Mouse (Mus musculus) G1E (cell line): ENCODE data around the gene Vmn1r43. TPM values are rescaled to one million over a fixed set of nuclear protein-coding genes. Genes with fewer than 3 reads are reported as not detected.

Experiments used
- ATAC-seq: 2 replicates; pipeline ENCODE4 v1.8.0; 2016; ENCODE audit warnings: mild to moderate bottlenecking; ENCODE audit not compliant: insufficient number of reproducible peaks, poor library complexity, low FRiP score, severe bottlenecking; ENCODE audit errors: extremely low read depth
- DNase-seq: peaks from one replicate; pipeline ENCODE4 v3.0.0; 2012; ENCODE audit warnings: low spot score
- H3K27me3 ChIP-seq: 2 replicates; pipeline ENCODE4 v1.6.1; 2012; ENCODE audit warnings: mild to moderate bottlenecking, low read length, inconsistent platforms; ENCODE audit not compliant: insufficient read depth
- H3K36me3 ChIP-seq: replicated peaks from 2 replicates; pipeline ENCODE3; 2012; ENCODE audit warnings: mild to moderate bottlenecking, inconsistent platforms
- H3K4me1 ChIP-seq: 2 replicates; pipeline ENCODE4 v1.6.1; 2012; ENCODE audit warnings: low read depth, low read length, inconsistent platforms, mixed read lengths; ENCODE audit not compliant: insufficient read depth
- H3K4me3 ChIP-seq: 2 replicates; pipeline ENCODE4 v1.5.1; 2012; ENCODE audit warnings: low read depth, mild to moderate bottlenecking, inconsistent platforms, low read length, moderate library complexity, mixed read lengths
- H3K9me3 ChIP-seq: replicated peaks from 2 replicates; pipeline ENCODE4 v1.6.1; 2012; ENCODE audit warnings: inconsistent platforms
- CTCF ChIP-seq: IDR thresholded peaks from 2 replicates; pipeline ENCODE4 v1.5.1; 2012; ENCODE audit warnings: low read depth, low read length, inconsistent platforms, mixed read lengths
- GATA1 ChIP-seq: IDR thresholded peaks from 2 replicates; pipeline ENCODE4 v1.6.1; 2012; ENCODE audit warnings: borderline replicate concordance, low read length, inconsistent platforms, mixed read lengths
- GATA2 ChIP-seq: IDR thresholded peaks from 2 replicates; pipeline ENCODE4 v1.6.1; 2012; ENCODE audit warnings: low read depth, low read length, inconsistent platforms, borderline replicate concordance
- POLR2AphosphoS5 ChIP-seq: IDR thresholded peaks from 2 replicates; pipeline ENCODE4 v1.6.1; 2012; ENCODE audit warnings: low read depth, low read length, inconsistent platforms; ENCODE audit not compliant: insufficient replicate concordance
- TAL1 ChIP-seq: conservative IDR thresholded peaks from 2 replicates; pipeline ENCODE4 v1.6.1; 2012; ENCODE audit warnings: low read depth, low read length, inconsistent platforms, mixed read lengths
- polyA plus RNA-seq: library from polyadenylated mRNA; stranded (reverse); fragments of >175 nt; gene quantifications from 2 replicates; pipeline ENCODE4 v1.2.3, GENCODE M21; 2012
- total RNA-seq, 2 experiments: library from RNA; stranded (forward) in 1 of 2; stranded (reverse) in 1 of 2; fragments of 200-1000 nt in 1 of 2; fragments of >200 nt in 1 of 2; fragmentation: Nextera tagmentation in 1 of 2; gene quantifications; 2 replicates each; pipeline ENCODE4 v1.2.3; 2014 to 2017

Gene Vmn1r43
- total and polyA plus RNA-seq, 3 experiments: 0.05 TPM; not detected in 2

GRCm38 (mm10) chr6:89863792-89864191 is 12.4 kb downstream of the Vmn1r43 start:
- no peaks in the 10 kb centered on the region for H3K4me1 ChIP-seq
- no peaks in the 10 kb centered on the region for H3K36me3 ChIP-seq
- no peak for DNase-seq
- 0 out of 2 replicates have a peak, but pooled peaks cover 2% of the 10 kb centered on the region for H3K27me3 ChIP-seq
- no peak for ATAC-seq
- H3K4me3 ChIP-seq: no peak overlapping the region
- no peaks in the 10 kb centered on the region for H3K9me3 ChIP-seq
- TF ChIP-seq CTCF: no peak
- TF ChIP-seq GATA1: no peak
- TF ChIP-seq GATA2: no peak
- TF ChIP-seq POLR2AphosphoS5: no peak
- no peak for TF ChIP-seq TAL1

- DNase-seq (no peak), ATAC-seq (no peak)
- H3K36me3 ChIP-seq: no peaks in the 10 kb centered on the region
- TF ChIP-seq GATA1 (no peak), POLR2AphosphoS5 (no peak), GATA2 (no peak), CTCF (no peak), TAL1 (no peak)
- H3K27me3 ChIP-seq: 0 out of 2 replicates have a peak, but pooled peaks cover under 1% of the 10 kb centered on the region
- no peak overlapping the region for H3K4me3 ChIP-seq
- H3K4me1 ChIP-seq: no peaks in the 10 kb centered on the region
- no peaks in the 10 kb centered on the region for H3K9me3 ChIP-seq
Observed at GRCm38 (mm10) chr6:89859839-89860238, 16.4 kb downstream of the Vmn1r43 start.

- TF ChIP-seq GATA1: no peak
- Histone ChIP-seq H3K36me3 (no peaks in the 10 kb centered on the region), H3K27me3 (no peaks in the 10 kb centered on the region; the same call in 1 of the 2 replicates), H3K4me3 (no peak overlapping the region), H3K9me3 (no peaks in the 10 kb centered on the region), H3K4me1 (no peaks in the 10 kb centered on the region)
- no peak for DNase-seq
- ATAC-seq: no peak
Observed at GRCm38 (mm10) chr6:89857552-89857951, 18.7 kb downstream of the Vmn1r43 start.

Other genes starting within 250 kb of the Vmn1r43 start
- 2.3 and 3.9 TPM in 2 replicates for gene Txnrd3, start 232.4 kb downstream of the Vmn1r43 start, total RNA-seq (2014; fragmentation: Nextera tagmentation)
- 6.8 and 7.2 TPM in 2 replicates for gene Txnrd3, start 232.4 kb downstream of the Vmn1r43 start, total RNA-seq (2017)
- gene Txnrd3, start 232.4 kb downstream of the Vmn1r43 start, polyA plus RNA-seq: 4.1 and 5.7 TPM in 2 replicates
- gene Vmn1r40, start 168.9 kb downstream of the Vmn1r43 start, total RNA-seq (2014; fragmentation: Nextera tagmentation): not detected in 2 replicates
- gene Vmn1r40, start 168.9 kb downstream of the Vmn1r43 start, total RNA-seq (2017): 0.06 and 0.16 TPM in 2 replicates
- gene Vmn1r40, start 168.9 kb downstream of the Vmn1r43 start, polyA plus RNA-seq: not detected in 2 replicates
- not detected in 2 replicates for gene Vmn1r41, start 135.6 kb downstream of the Vmn1r43 start, total RNA-seq (2014; fragmentation: Nextera tagmentation)
- gene Vmn1r41, start 135.6 kb downstream of the Vmn1r43 start, total RNA-seq (2017): 0.16 and 0.58 TPM in 2 replicates
- not detected in 2 replicates for gene Vmn1r41, start 135.6 kb downstream of the Vmn1r43 start, polyA plus RNA-seq
- gene Vmn1r42, start within 50 bp of the Vmn1r43 start, total RNA-seq (2014; fragmentation: Nextera tagmentation): not detected in 2 replicates
- 0.11 and 0.12 TPM in 2 replicates for gene Vmn1r42, start within 50 bp of the Vmn1r43 start, total RNA-seq (2017)
- not detected in 2 replicates for gene Vmn1r42, start within 50 bp of the Vmn1r43 start, polyA plus RNA-seq
- not detected in 2 replicates for gene Vmn1r44, start 7.2 kb upstream of the Vmn1r43 start, total RNA-seq (2014; fragmentation: Nextera tagmentation)
- gene Vmn1r44, start 7.2 kb upstream of the Vmn1r43 start, total RNA-seq (2017): 0.27 and 0.29 TPM in 2 replicates
- gene Vmn1r44, start 7.2 kb upstream of the Vmn1r43 start, polyA plus RNA-seq: not detected in 2 replicates
- not detected in 2 replicates for gene Vmn1r45, start 64.2 kb upstream of the Vmn1r43 start, total RNA-seq (2014; fragmentation: Nextera tagmentation)
- gene Vmn1r45, start 64.2 kb upstream of the Vmn1r43 start, total RNA-seq (2017): 0.06 and 0.11 TPM in 2 replicates
- gene Vmn1r45, start 64.2 kb upstream of the Vmn1r43 start, polyA plus RNA-seq: not detected in 2 replicates
- gene Vmn1r46, start 92.9 kb upstream of the Vmn1r43 start, total RNA-seq (2014; fragmentation: Nextera tagmentation): not detected in 2 replicates
- 0.11 and 0.12 TPM in 2 replicates for gene Vmn1r46, start 92.9 kb upstream of the Vmn1r43 start, total RNA-seq (2017)
- not detected in 2 replicates for gene Vmn1r46, start 92.9 kb upstream of the Vmn1r43 start, polyA plus RNA-seq
- gene Vmn1r47, start 139.7 kb upstream of the Vmn1r43 start, total RNA-seq (2014; fragmentation: Nextera tagmentation): not detected in 2 replicates
- 0.16 and 0.17 TPM in 2 replicates for gene Vmn1r47, start 139.7 kb upstream of the Vmn1r43 start, total RNA-seq (2017)
- not detected in 2 replicates for gene Vmn1r47, start 139.7 kb upstream of the Vmn1r43 start, polyA plus RNA-seq
- gene Vmn1r48, start 160.4 kb upstream of the Vmn1r43 start, total RNA-seq (2014; fragmentation: Nextera tagmentation): not detected in 2 replicates
- gene Vmn1r48, start 160.4 kb upstream of the Vmn1r43 start, total RNA-seq (2017): not detected in 2 replicates
- gene Vmn1r48, start 160.4 kb upstream of the Vmn1r43 start, polyA plus RNA-seq: not detected in 2 replicates
- not detected in 2 replicates for gene Vmn1r49, start 202.1 kb upstream of the Vmn1r43 start, total RNA-seq (2014; fragmentation: Nextera tagmentation)
- 0.16 and 0.17 TPM in 2 replicates for gene Vmn1r49, start 202.1 kb upstream of the Vmn1r43 start, total RNA-seq (2017)
- not detected in 2 replicates for gene Vmn1r49, start 202.1 kb upstream of the Vmn1r43 start, polyA plus RNA-seq
- not detected in 2 replicates for gene Vmn1r50, start 225.0 kb upstream of the Vmn1r43 start, total RNA-seq (2014; fragmentation: Nextera tagmentation)
- gene Vmn1r50, start 225.0 kb upstream of the Vmn1r43 start, total RNA-seq (2017): 0.27 TPM in 1 of 2 replicates, not detected in the other
- not detected in 2 replicates for gene Vmn1r50, start 225.0 kb upstream of the Vmn1r43 start, polyA plus RNA-seq
- not detected in 2 replicates for gene Vmn1r51, start 246.2 kb upstream of the Vmn1r43 start, total RNA-seq (2014; fragmentation: Nextera tagmentation)
- gene Vmn1r51, start 246.2 kb upstream of the Vmn1r43 start, total RNA-seq (2017): 0.11 and 0.17 TPM in 2 replicates
- not detected in 2 replicates for gene Vmn1r51, start 246.2 kb upstream of the Vmn1r43 start, polyA plus RNA-seq